In genomic region chr5:126787706-126788610, GRCm38 (mm10) we compare ENCODE assay signal across 8 mouse cellular contexts.
DNase-seq lines count a peak whose midpoint lies in the region; ATAC-seq lines count a peak whose summit lies in the region.
"Had no signal": no experiment of that assay in that cellular context is flagged by ENCODE, and none has a peak within 500 bp of the region (broad histone marks: within the 10 kb centered on the region; RNA-seq: fewer than 3 reads in every experiment).

No protein-coding gene starts in this region.

- H3K27ac ChIP-seq in embryonic facial prominence, embryonic 13.5 days: no peak overlapping the region
- H3K27ac ChIP-seq in heart, embryonic 14.5 days (replicated peaks in 1 of 2; ENCODE audit: control insufficient read depth in 1 of 2, insufficient read depth in 1 of 2, low read depth in 2 of 2, low read length in 2 of 2): no peak overlapping the region
- H3K27ac ChIP-seq in kidney, embryonic 16.5 days (ENCODE audit: low read length): no peak overlapping the region
- no peak overlapping the region for H3K27ac ChIP-seq in stomach, embryonic 15.5 days

- H3K36me3 ChIP-seq in embryonic facial prominence, embryonic 13.5 days: no peaks in the 10 kb centered on the region
- no peaks in the 10 kb centered on the region for H3K36me3 ChIP-seq in heart, embryonic 14.5 days (ENCODE audit: control insufficient read depth, insufficient read depth, low read length)
- no peaks in the 10 kb centered on the region for H3K36me3 ChIP-seq in kidney, embryonic 16.5 days (ENCODE audit: insufficient read depth, low read length)
- no peaks in the 10 kb centered on the region for H3K36me3 ChIP-seq in stomach, embryonic 15.5 days

- DNase-seq in adrenal gland, postnatal 10 days: peak; percentile 83
- DNase-seq in lung, postnatal 14 days: peak; percentile 41

- H3K27me3 ChIP-seq in embryonic facial prominence, embryonic 13.5 days: peaks cover 12% of the 10 kb centered on the region
- no peaks in the 10 kb centered on the region for H3K27me3 ChIP-seq in heart, embryonic 14.5 days (ENCODE audit: control insufficient read depth, insufficient read depth, low read length)
- H3K27me3 ChIP-seq in kidney, embryonic 16.5 days (ENCODE audit: insufficient read depth, low read length): no peaks in the 10 kb centered on the region
- H3K27me3 ChIP-seq in stomach, embryonic 15.5 days (replicated peaks): no peaks in the 10 kb centered on the region
- H3K27me3 ChIP-seq: megakaryocyte, embryonic 14.5 days had no signal

- H3K4me1 ChIP-seq in embryonic facial prominence, embryonic 13.5 days: peaks cover 14% of the 10 kb centered on the region
- H3K4me1 ChIP-seq in heart, embryonic 14.5 days (ENCODE audit: control insufficient read depth in 2 of 2, insufficient read depth in 2 of 2, low read length in 2 of 2): no peaks in the 10 kb centered on the region; a peak in 1 of 4 replicates
- H3K4me1 ChIP-seq in kidney, embryonic 16.5 days (ENCODE audit: insufficient read depth, low read length): 0 out of 2 replicates have a peak, but pooled peaks cover 8% of the 10 kb centered on the region
- no peaks in the 10 kb centered on the region for H3K4me1 ChIP-seq in stomach, embryonic 15.5 days
- H3K4me1 ChIP-seq: megakaryocyte, embryonic 14.5 days had no signal

- ATAC-seq in embryonic facial prominence, embryonic 13.5 days (ENCODE audit: insufficient number of reproducible peaks, insufficient read depth, low FRiP score, low TSS enrichment, low read depth): peak; percentile 75; the same call in 1 of the 2 replicates
- 0 out of 2 replicates have a peak, but pooled peaks have one; percentile 43 for ATAC-seq in heart, embryonic 14.5 days (ENCODE audit: insufficient number of reproducible peaks, insufficient read depth, low FRiP score, low read depth)
- peak; percentile 91 for ATAC-seq in kidney, embryonic 16.5 days (ENCODE audit: low FRiP score, low TSS enrichment)
- peak; percentile 79; the same call in 1 of the 2 replicates for ATAC-seq in stomach, embryonic 15.5 days (ENCODE audit: insufficient read depth, low FRiP score, low read depth)
- ATAC-seq in megakaryocyte progenitor cell, adult 5-6 weeks (replicated peaks; ENCODE audit: poor library complexity): no peak

- 0 out of 2 replicates have a peak, but pooled peaks cover 4% of the 10 kb centered on the region for H3K9me3 ChIP-seq in embryonic facial prominence, embryonic 13.5 days
- peaks cover 3% of the 10 kb centered on the region; the same call in 1 of the 2 replicates for H3K9me3 ChIP-seq in heart, embryonic 14.5 days (ENCODE audit: control insufficient read depth, low read length)
- peaks cover 2% of the 10 kb centered on the region for H3K9me3 ChIP-seq in kidney, embryonic 16.5 days (ENCODE audit: low read length)
- no peaks in the 10 kb centered on the region for H3K9me3 ChIP-seq in stomach, embryonic 15.5 days

- H3K9ac ChIP-seq in embryonic facial prominence, embryonic 13.5 days: peak overlapping the region; percentile 3; the same call in 1 of the 2 replicates
- peak overlapping the region; percentile 47 for H3K9ac ChIP-seq in heart, embryonic 14.5 days (ENCODE audit: low read length)
- H3K9ac ChIP-seq in kidney, embryonic 16.5 days (replicated peaks; ENCODE audit: low read length): peak overlapping the region; percentile 49; the same call in 1 of the 2 replicates
- H3K9ac ChIP-seq in stomach, embryonic 15.5 days: no peak overlapping the region

- H3K4me2 ChIP-seq in embryonic facial prominence, embryonic 13.5 days: peak overlapping the region; percentile 61
- peak overlapping the region; percentile 67 for H3K4me2 ChIP-seq in heart, embryonic 14.5 days (ENCODE audit: low read length)
- H3K4me2 ChIP-seq in kidney, embryonic 16.5 days (replicated peaks; ENCODE audit: low read depth, low read length): peak overlapping the region; percentile 68
- peak overlapping the region; percentile 52 for H3K4me2 ChIP-seq in stomach, embryonic 15.5 days

- peak overlapping the region; percentile 45 for H3K4me3 ChIP-seq in embryonic facial prominence, embryonic 13.5 days
- H3K4me3 ChIP-seq in heart, embryonic 14.5 days (ENCODE audit: control insufficient read depth in 1 of 2, insufficient read depth in 1 of 2, low read depth in 1 of 2, low read length in 2 of 2): peak overlapping the region; percentile 37 to 57
- peak overlapping the region; percentile 47 for H3K4me3 ChIP-seq in kidney, embryonic 16.5 days (ENCODE audit: low read length)
- H3K4me3 ChIP-seq in stomach, embryonic 15.5 days (replicated peaks): peak overlapping the region; percentile 30
- H3K4me3 ChIP-seq: megakaryocyte, embryonic 14.5 days had no signal

- 4% methylated on average over 29 of the region's 29 CpGs for WGBS in embryonic facial prominence, embryonic 13.5 days
- 7% methylated on average over 29 of the region's 29 CpGs for WGBS in heart, embryonic 14.5 days
- WGBS in kidney, embryonic 16.5 days: 4% methylated on average over 29 of the region's 29 CpGs
- WGBS in stomach, embryonic 15.5 days: 8% methylated on average over 29 of the region's 29 CpGs
